Mouse (Mus musculus): Measurements from ENCODE around the gene S100a14. TPM values are rescaled to one million over a fixed set of nuclear protein-coding genes. Genes with fewer than 3 reads are reported as not detected.
A peak's percentile ranks its signal among the peaks of the same experiment; 100 is the strongest.

The S100a14 gene
- total RNA-seq, 2 experiments from 2014 or later = not detected

DNA sequence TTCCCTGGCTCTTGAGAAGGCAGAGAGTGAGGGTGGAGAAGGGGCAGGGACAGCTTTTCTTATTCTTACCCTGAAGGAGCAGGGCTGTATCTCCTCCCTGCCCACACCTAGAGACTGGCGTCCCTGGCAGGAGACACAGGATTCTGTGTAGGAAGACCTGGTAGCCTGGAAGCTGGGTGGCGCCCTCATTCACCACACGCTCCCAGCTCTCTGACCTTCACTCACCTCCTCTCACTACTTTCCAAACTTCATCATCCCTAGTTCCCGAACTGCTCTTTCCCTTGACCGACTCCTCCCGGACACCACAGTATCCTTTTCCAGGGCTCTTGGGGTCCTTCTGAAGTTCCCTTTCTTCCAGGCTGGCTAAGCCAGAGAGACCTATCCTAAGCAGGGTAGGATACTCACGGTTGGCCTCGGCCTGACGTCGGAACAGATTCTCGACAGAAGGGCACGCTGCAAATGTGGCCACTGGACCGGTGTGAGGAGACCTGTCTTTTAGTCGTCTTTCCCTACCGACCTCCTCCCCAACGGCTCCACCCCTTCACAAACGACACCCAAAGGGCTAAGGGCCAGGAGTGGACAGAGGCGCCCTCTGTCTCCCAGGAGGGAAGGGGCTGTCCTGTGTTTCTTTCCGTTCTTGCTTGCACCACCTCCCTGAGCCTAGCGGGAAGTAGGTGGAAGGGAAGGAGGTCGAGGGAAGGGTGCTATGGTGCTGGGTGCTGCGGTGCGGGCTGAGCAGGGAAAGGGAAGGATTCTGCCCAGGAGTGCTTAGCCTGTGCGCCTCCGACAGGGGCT lies 12.7 kb upstream of the S100a14 start, which contains the start of the genes S100a1 and S100a13:
Gene S100a1 (minus strand): TSS at position 597 of the 795 bp plus-strand sequence.
Gene S100a13 (plus strand): TSS at position 640 of the 795 bp plus-strand sequence.
- DNase-seq (ENCODE audit: extremely low spot score in 1 of 2, low spot score in 2 of 2) = peak in 1 of 2 experiments; percentile 79
- intact Hi-C loops (cut with DNase I) = no loop called here

DNA sequence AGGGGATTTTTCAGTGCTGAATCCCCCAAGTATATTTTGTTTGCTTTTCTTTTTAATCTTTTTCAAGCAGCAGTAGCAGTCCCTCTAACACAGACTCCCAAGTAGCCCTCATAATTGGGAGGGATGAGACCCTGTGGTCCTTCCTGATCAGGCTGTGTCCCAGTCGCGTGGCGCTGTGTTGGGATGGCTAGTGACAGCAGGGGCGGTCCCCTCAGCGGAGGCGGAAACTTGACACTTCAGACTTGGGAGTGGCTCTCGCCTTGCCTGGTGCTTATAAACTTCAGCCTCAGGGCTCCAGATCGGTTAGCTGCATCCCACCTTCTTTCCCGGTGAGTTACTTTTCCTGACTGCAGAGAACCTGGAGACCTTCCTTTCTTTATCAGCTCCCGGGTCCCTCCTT lies 12.0 kb upstream of the S100a14 start:
- intact Hi-C loops (cut with DNase I) = no loop called here
- DNase-seq (ENCODE audit: extremely low spot score in 1 of 2, low spot score in 2 of 2) = peak in 1 of 2 experiments; percentile 79

DNA sequence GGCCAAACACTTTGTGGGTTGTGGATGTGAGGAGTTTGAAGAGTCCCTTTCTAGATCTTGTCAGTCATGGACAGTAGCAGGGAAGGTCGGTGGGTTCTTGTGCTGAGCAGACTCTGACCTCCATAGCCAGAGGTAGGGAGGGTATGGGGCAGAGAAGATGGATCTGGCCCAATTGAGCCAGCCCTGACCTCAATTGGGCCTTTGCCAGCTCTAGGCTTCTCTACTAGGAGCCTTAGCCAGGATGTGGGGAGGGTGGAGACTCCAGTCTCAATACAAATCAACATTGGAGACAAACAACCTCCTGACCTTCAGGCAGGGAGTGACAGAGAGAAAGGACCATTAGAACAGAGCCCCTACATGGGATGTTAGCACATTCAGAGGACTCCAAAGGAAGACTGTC lies 11.4 kb upstream of the S100a14 start:
- intact Hi-C loops (cut with DNase I) = no loop called here
- DNase-seq (ENCODE audit: extremely low spot score in 1 of 2, low spot score in 2 of 2) = peak in 1 of 2 experiments; percentile 64

DNA sequence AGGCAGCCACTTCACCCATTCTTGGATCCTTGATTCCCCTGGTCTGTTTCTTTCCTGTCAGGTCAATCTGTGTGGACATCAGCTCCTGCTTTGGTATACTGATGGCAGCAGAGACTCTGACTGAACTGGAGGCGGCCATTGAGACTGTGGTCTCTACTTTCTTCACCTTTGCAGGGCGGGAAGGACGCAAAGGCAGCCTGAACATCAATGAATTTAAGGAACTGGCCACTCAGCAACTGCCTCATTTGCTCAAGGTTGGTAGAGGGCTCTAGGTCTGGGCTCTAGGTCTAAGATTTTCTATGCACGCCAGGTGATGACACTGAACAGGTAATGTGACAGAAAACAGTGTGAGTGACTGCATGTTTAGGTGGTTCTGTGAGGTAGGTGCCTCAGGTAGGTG lies 10.9 kb upstream of the S100a14 start:
- intact Hi-C loops (cut with DNase I) = no loop called here

DNA sequence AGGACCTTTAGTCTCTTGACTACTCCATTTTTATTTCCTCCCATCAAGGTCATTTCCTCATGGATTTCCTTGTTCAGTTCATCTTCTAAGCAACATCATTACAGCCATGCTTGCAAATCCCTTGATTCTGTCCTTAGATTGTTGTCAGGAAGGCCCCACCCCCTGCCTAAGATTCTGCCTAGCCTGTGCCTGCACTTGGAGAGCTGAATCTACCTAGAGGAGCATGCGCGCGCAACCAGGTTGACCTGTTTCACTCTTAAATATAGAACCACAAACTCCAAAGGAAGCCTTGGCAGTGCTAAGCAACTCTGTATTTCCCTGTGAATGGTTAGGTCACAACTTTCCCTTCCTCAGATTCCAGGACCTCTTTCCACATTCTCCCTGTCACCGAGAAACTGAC lies 8.9 kb upstream of the S100a14 start:
- no peak for DNase-seq (ENCODE audit: extremely low spot score in 1 of 2, low spot score in 2 of 2)
- intact Hi-C loops (cut with DNase I) = no loop called here

More for the DNA sequence above, 10.9 kb upstream of the S100a14 start:
- DNase-seq (ENCODE audit: extremely low spot score in 1 of 2, low spot score in 2 of 2) = no peak

DNA sequence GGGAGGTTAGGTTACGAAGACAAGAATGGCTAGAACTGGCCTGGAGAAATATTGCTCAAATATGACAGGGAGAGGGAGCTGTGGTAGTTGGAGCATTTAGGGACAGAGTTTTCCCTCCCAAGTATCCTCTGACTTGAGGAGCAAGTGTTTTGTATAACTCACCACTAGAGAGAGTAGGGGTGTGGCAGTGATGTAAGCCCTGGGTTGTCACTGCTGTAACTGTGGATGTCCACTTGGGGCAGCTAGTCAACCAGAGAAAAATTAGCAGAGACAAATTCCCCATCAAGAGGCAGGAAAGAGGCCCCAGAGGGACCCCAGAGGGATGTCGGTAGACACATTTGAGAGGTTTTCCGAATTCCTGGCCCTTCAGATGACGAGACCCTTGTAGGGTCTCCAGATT lies 1.2 kb upstream of the S100a14 start:
- intact Hi-C loops (cut with DNase I) = loop anchor here (5.0 kb wide), 2 partner anchors 47 to 92 kb away; no protein-coding TSS in a partner anchor
- peak in 1 of 2 experiments; percentile 36 for DNase-seq (ENCODE audit: extremely low spot score in 1 of 2, low spot score in 2 of 2)

DNA sequence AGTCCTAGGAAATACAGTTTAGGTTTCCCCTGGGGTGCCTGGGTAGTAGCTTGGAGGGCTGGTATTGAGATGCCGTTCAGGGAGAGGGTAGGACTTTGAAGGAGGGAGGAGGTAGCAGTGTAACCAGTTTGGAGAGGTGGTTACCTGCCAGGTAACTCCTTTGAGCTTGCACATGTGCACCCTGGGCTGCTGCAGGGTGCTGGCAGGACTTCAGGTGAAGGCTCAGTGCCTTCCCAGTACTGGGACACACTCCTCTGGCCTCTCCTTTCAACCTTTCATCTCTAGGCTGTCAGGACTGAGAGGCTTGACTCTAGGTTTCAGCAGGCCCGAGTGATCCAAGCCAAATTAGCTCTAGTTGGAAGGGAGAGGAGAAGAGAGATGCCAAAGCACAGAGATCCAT lies 580 bp upstream of the S100a14 start:
- no peak for DNase-seq (ENCODE audit: extremely low spot score in 1 of 2, low spot score in 2 of 2)
- intact Hi-C loops (cut with DNase I) = loop anchor here (5.0 kb wide), 2 partner anchors 46 to 91 kb away; no protein-coding TSS in a partner anchor

DNA sequence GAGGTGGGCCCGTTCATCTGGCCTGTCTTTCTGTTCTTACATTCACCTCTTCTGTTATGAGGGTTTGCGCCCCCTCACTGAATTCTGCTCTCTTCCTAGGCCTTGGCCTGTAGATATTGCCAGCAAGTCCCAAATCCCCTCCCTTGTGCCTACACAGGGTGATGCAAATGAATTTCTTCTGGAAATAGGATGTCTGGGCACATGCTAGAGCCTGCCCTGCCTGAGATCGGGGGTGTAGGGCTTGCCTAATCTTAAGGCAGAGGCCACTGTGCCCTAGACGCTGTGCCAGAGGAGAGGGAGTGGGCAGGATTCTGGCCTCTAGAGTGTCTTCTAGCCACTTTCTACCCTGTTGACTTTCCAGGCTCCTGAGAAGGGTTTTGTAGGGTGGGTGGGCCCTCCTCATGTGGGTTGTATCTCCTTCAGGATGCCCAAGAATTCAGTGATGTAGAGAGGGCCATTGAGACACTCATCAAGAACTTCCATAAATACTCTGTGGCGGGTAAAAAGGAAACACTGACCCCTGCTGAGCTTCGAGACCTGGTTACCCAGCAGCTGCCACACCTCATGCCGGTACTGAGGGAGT lies 726 bp downstream of the S100a14 start:
- intact Hi-C loops (cut with DNase I) = loop anchor here (5.0 kb wide), 2 partner anchors 45 to 90 kb away; no protein-coding TSS in a partner anchor
- DNase-seq (ENCODE audit: extremely low spot score in 1 of 2, low spot score in 2 of 2) = no peak

DNA sequence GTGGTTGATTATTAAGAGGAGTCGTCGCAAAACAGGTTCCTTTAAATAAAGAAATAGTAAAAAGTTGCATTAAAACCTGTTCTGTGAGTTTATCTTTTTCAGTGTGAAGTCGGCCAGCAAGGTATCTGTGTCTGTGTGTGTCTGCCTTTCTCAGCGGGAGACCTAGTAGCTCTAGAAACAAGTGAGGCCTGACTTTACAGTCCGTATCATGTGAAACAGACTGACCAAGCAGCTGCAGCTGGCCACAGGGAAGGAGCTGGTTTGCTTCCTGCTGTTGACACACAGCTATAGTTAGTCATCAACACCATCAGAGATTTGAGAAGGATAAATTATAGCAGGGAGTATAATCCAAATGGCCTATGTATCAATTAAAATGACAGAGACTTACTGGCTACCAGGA lies 5.1 kb downstream of the S100a14 start:
- no peak for DNase-seq (ENCODE audit: extremely low spot score in 1 of 2, low spot score in 2 of 2)
- intact Hi-C loops (cut with DNase I) = no loop called here

DNA sequence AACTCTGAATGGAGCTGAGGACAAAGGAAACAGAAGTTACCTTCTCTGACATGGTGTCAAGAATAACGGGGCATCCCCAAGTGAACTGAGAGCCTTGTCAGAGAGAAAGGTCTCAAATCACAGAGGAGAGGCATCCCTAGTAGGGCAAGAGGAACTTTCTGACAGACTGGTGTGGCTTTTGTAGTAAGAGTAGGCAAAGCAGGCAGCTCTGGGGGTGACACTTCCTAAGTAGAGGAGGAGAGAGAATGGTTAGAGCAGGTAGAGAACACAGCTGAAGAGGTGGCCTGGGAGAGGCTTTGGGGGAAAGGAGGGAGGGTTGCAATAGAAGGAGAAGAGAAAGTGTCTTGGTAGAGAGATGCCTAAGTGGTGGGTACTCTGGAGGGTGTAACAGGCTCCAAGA lies 8.8 kb downstream of the S100a14 start:
- no peak for DNase-seq (ENCODE audit: extremely low spot score in 1 of 2, low spot score in 2 of 2)
- intact Hi-C loops (cut with DNase I) = loop anchor here (5.0 kb wide), 1 partner anchor 42 kb away; no protein-coding TSS in a partner anchor

DNA sequence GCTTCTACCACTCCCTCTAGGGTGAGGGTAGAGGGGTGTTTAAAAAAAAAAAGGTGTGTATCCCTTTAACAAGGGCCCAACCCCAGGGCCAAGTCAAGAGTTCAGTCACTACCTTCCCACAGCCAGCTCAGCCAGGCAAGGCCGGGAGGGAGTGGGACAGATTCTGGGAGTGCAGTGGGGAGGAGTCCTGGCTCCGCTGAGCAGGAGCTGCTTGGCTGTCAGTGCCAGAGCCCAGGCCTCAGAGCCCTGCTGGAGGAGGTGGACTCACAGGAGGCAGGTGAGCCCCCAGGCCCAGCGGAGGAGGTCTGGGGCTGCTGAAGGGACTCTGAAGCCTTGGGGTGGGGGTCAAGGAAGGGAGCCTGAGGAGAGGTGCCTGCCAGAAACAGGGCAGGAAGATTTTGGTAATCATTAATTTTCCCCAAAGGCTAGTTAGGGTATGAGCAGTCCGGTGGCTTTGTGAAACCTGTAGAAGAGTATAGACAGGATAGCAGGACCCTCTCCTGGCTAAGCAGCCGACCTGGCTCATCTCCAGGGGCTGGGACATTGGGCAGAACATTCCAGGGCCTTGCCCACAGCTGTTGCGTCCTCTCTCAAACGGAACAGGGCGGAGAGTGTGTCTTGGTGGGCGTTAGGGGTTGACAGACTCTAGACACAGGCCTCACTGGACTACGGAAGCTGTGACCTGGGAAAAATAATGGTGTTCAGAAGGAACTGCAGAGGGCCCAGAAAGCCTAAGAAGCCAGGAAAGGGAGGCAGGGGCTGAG lies 10.7 kb downstream of the S100a14 start, which contains the start of gene S100a16:
Gene S100a16 (plus strand): TSS at position 114 of the 764 bp plus-strand sequence.
- DNase-seq (ENCODE audit: extremely low spot score in 1 of 2, low spot score in 2 of 2) = peak; percentile 46 to 69
- intact Hi-C loops (cut with DNase I) = loop anchor here (5.0 kb wide), 1 partner anchor 40 kb away; no protein-coding TSS in a partner anchor

DNA sequence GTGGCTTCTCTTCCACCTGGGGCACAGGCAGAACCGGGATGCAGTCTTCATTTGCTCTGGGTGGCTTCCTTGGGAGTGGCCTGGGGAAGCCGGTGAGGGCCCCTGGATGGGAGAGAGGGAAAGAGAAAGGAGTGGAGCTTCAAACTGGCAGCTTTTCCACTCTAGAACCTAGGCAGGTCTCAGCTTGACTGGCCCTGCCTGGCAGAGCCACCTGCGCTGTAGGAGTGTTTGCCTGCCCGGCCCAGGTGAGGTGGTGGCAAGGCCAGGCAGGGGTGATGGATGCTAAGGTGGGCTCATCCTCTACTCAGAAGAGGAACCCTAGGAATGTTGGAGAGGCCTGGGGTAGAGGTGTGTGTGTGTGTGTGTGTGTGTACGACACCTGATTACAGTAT lies 11.2 kb downstream of the S100a14 start:
- intact Hi-C loops (cut with DNase I) = loop anchor here (5.0 kb wide), 1 partner anchor 39 kb away; no protein-coding TSS in a partner anchor
- DNase-seq (ENCODE audit: extremely low spot score in 1 of 2, low spot score in 2 of 2) = no peak

DNA sequence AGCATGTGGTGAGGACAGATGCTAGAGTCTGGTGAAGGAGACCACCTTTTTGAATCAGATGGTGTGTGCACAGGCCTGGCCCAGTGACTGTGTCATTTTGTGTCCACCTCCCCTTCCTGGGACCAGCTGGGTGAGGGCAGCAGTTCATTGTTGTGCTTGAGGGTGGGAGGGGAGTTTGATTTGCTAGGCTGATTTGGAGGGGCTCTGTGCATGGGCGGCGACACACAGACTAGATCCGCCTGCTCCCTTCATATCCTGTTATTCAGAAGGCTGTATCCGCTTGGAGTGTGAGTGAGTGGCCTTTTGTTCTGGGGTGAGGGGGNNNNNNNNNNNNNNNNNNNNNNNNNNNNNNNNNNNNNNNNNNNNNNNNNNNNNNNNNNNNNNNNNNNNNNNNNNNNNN lies 14.2 kb downstream of the S100a14 start:
- peak in 1 of 2 experiments; percentile 66 for DNase-seq (ENCODE audit: extremely low spot score in 1 of 2, low spot score in 2 of 2)
- intact Hi-C loops (cut with DNase I) = no loop called here

DNA sequence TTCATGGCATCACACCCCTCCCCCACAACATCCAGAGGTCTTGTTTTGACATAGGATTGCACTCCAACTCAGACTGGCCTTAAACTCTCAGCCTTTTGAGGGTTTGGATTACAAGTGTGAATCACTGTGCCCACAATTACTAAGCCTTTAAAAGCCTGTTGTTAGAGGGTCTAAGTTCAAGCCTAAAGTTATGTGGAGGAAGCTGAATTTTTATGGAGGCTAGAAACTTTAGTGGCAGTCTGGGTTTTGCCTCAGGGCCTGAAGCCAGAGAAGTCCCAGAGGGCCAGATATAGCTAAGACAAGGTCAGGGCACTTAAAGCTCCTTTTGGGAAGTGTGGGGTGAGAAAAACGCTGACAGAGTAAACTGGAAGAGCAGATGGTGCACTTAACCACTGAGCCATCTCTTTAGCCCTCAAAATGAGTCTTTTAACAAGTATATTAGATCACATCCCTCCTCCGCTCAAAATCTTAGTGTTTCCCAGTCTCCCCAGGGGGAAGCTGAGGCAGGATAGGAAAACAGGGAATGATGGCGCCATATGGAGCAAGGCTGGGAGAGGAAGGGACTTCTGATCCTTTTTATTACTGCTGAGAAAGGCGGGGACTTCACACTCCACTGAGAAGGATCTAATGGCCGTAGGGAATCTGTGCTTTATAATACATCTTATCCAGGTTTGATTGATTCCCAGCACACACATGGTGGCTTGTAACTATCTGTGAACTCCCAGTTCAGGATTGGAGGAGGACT lies 23.2 kb downstream of the S100a14 start:
- intact Hi-C loops (cut with DNase I) = no loop called here

DNA sequence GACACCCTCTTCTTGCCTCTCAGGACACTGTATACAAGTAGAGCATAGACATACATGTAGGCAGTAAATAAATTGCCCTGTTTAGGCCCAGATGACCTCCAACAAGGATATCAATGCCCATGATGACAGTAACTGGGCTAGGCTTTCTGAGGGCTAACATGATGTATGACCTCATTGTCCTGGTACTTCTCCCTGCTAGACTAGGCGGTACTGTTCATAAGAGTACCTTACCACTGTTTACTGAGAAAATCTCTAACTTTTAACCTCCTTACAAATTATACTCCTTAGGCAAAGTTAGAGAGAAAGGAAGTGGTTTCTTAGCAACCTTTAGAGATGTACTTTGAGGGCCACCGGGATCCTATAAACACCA lies 23.8 kb downstream of the S100a14 start:
- intact Hi-C loops (cut with DNase I) = no loop called here
- DNase-seq (ENCODE audit: extremely low spot score in 1 of 2, low spot score in 2 of 2) = no peak

More for the DNA sequence above, 23.2 kb downstream of the S100a14 start:
- no peak for DNase-seq (ENCODE audit: extremely low spot score in 1 of 2, low spot score in 2 of 2)

DNA sequence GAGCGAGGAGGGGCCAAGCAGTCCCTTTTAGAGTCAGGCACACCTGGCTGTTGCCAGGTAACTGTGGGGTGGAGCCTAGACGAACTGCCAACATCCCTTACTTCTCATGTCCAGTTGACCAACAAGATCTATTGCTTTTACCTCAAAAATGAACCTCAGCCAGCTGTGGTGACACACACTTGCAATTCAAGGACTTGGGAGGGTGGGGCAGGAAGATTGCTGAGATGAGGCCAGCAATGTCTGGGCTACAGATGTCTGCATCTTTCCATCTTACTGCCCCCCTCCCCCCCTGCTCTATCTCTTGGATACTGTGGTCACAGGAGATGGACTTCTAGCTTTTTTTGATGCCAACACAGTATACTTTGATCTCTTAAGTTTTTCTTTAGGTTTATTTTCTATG lies 25.6 kb downstream of the S100a14 start:
- intact Hi-C loops (cut with DNase I) = no loop called here
- DNase-seq (ENCODE audit: extremely low spot score in 1 of 2, low spot score in 2 of 2) = no peak

DNA sequence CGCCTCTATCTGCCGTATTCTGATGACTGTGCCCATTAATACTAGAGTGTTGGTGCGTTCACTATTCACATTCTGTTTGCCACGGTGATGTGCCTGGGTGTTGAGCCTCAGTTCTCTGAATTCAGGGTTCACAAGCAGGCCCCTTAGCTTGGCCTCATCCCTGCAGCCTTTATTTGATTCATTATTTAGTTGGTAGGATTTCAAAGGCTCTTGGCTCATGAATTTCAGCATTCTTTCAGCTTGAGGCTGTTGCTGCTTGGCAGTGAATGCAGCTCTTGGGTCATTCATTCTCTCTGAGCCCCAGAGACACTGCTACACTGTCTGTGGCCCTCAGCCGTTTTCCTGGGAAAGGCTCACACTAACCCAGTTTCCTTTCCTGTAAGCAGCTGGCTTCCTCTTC lies 29.3 kb downstream of the S100a14 start:
- intact Hi-C loops (cut with DNase I) = no loop called here
- peak; percentile 36 to 63 for DNase-seq (ENCODE audit: extremely low spot score in 1 of 2, low spot score in 2 of 2)

DNA sequence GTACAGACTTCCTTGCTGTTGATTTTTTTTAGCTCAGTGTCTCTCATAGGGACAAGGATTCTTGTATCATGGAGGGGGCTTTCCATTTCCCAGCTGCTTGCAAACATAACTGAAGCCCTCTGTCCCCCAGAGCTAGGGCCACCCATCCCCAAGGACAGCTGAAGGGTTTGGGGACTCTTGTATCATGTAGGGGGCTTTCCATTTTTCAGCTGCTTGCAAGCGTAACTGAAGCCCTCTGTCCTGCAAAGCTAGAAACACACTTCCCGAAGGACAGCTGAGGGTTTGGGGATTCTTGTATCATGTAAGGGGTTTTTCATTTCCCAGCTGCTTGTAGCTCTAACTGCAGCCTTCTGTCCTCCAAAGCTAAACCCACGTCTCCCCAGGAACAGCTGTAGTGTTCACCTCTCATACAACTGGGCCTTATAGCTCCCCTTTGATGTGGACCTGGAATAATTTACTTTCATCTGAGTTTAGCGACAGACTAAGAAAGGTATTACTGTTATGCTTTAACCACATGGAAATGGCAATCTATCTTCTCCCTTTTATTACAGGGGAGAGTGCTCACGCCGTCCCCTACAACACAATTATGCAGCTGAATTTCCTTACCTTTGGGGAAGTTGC lies 33.5 kb downstream of the S100a14 start, which contains the start of gene S100a3:
Gene S100a3 (plus strand): TSS at position 571 of the 621 bp plus-strand sequence.
- DNase-seq (ENCODE audit: extremely low spot score in 1 of 2, low spot score in 2 of 2) = no peak
- intact Hi-C loops (cut with DNase I) = no loop called here

Measured in left cerebral cortex, postnatal 10 days (tissue).